Mouse (Mus musculus) liver, embryonic 14.5 days (tissue): ENCODE results near the gene Glp2r. TPM values are rescaled to one million over a fixed set of nuclear protein-coding genes. Genes with fewer than 3 reads are reported as not detected.

ENCODE experiments used
- ATAC-seq: fragments of 200-750 bp; cut with Nextera tagmentation; 2 replicates; pipeline ENCODE4 v1.8.0; 2017; ENCODE audit warnings: moderate number of reproducible peaks, mild to moderate bottlenecking, moderate library complexity; ENCODE audit not compliant: insufficient read depth
- DNase-seq, 3 experiments: peaks; one replicate each; pipeline ENCODE4 v3.0.0-alpha.2; 2012 to 2013; ENCODE audit warnings: low read depth in 3 of 3, low spot score in 3 of 3
- H3K27ac ChIP-seq: fragments of 300-500 bp; sonication (generic); 2 replicates; pipeline ENCODE4 v1.5.1; 2014; ENCODE audit warnings: moderate library complexity, mild to moderate bottlenecking, control low read depth, inconsistent platforms
- H3K27me3 ChIP-seq: fragments of 300-500 bp; sonication (generic); 2 replicates; pipeline ENCODE4 v1.6.1; 2014; ENCODE audit warnings: mild to moderate bottlenecking, low read length, moderate library complexity; ENCODE audit not compliant: control insufficient read depth, insufficient read depth
- H3K36me3 ChIP-seq: fragments of 300-500 bp; sonication (generic); replicated peaks from 2 replicates; pipeline ENCODE4 v1.6.1; 2014; ENCODE audit warnings: low read depth; ENCODE audit not compliant: control insufficient read depth, insufficient read depth
- H3K4me1 ChIP-seq, 2 experiments: fragments of 200-500 bp in 1 of 2; fragments of 300-500 bp in 1 of 2; sonication (generic) in 1 of 2; replicated peaks; 2 replicates each; pipeline ENCODE4 v1.6.1; 2012 to 2014; ENCODE audit warnings: antibody characterized with exemption in 1 of 2, inconsistent platforms in 1 of 2, low read length in 1 of 2; ENCODE audit not compliant: control insufficient read depth in 2 of 2, insufficient read depth in 2 of 2
- H3K4me2 ChIP-seq: fragments of 300-500 bp; sonication (generic); 2 replicates; pipeline ENCODE4 v1.6.1; 2014; ENCODE audit warnings: low read depth, mild to moderate bottlenecking, control low read depth, moderate library complexity
- H3K4me3 ChIP-seq, 2 experiments: fragments of 200-500 bp in 1 of 2; fragments of 300-500 bp in 1 of 2; sonication (generic) in 1 of 2; 2 replicates each; pipeline ENCODE4 v1.5.1; 2012 to 2014; ENCODE audit warnings: low read depth in 2 of 2, low read length in 2 of 2, mild to moderate bottlenecking in 2 of 2, control low read depth in 1 of 2, inconsistent platforms in 1 of 2, moderate library complexity in 1 of 2; ENCODE audit not compliant: insufficient read depth in 1 of 2
- H3K9ac ChIP-seq: fragments of 300-500 bp; sonication (generic); replicated peaks from 2 replicates; pipeline ENCODE4 v1.6.1; 2014; ENCODE audit warnings: mild to moderate bottlenecking, control low read depth, moderate library complexity
- H3K9me3 ChIP-seq: fragments of 300-500 bp; sonication (generic); 2 replicates; pipeline ENCODE4 v1.6.1; 2016; ENCODE audit warnings: low read length, mixed read lengths; ENCODE audit not compliant: control insufficient read depth
- CTCF ChIP-seq: IDR thresholded peaks from 2 replicates; pipeline ENCODE4 v1.5.1; 2016; ENCODE audit warnings: antibody characterized with exemption, low read depth, control low read depth
- WGBS: fragments of 180-500 bp; shearing (Covaris S2); extraction: QIAGEN DNeasy Blood & Tissue Kit; methylation state at CpG from one replicate; pipeline ENCODE4 v1.1.7; 2014; ENCODE audit not compliant: insufficient replicate concordance; 5-methylcytosine and 5-hydroxymethylcytosine counted together
- polyA plus RNA-seq, 2 experiments: library from polyadenylated mRNA; depleted of rRNA in 1 of 2; stranded (reverse) in 1 of 2; unstranded in 1 of 2; fragments of >200 nt; fragmentation: Nextera tagmentation in 1 of 2; extraction: Ambion mirVana in 1 of 2; gene quantifications; 2 replicates each; pipeline versions ENCODE4 v1.2.1 to v1.2.3; 2012 to 2014

Glp2r gene
- polyA plus RNA-seq, 2 experiments, result 0.21 to 0.30 TPM

- WGBS, result 62% methylated on average over 9 of the region's 9 CpGs
- no peak overlapping the region for H3K4me3 ChIP-seq
- H3K4me2 ChIP-seq, result no peak overlapping the region
- no peak overlapping the region for H3K9ac ChIP-seq
- no peaks in the 10 kb centered on the region for H3K9me3 ChIP-seq
- ATAC-seq (no peak), DNase-seq (no peak)
- no peaks in the 10 kb centered on the region for H3K27me3 ChIP-seq
- no peaks in the 10 kb centered on the region for H3K4me1 ChIP-seq
- H3K27ac ChIP-seq, result no peak overlapping the region
- no peaks in the 10 kb centered on the region for H3K36me3 ChIP-seq
- no peak for TF ChIP-seq CTCF
These were observed 158.7 kb downstream of the Glp2r start for GRCm38 (mm10) chr11:67612158-67612839.

Other genes starting within 250 kb of the Glp2r start
- gene Rcvrn, start 75.8 kb downstream of the Glp2r start, polyA plus RNA-seq (2012; rRNA removed), result not detected in 2 replicates
- gene Rcvrn, start 75.8 kb downstream of the Glp2r start, polyA plus RNA-seq (2014; fragmentation: Nextera tagmentation; extraction: Ambion mirVana), result not detected in 2 replicates
- gene Gsg1l2, start 3.5 kb upstream of the Glp2r start, polyA plus RNA-seq (2012; rRNA removed), result not detected in 2 replicates
- not detected in 2 replicates for gene Gsg1l2, start 3.5 kb upstream of the Glp2r start, polyA plus RNA-seq (2014; fragmentation: Nextera tagmentation; extraction: Ambion mirVana)
- gene Dhrs7c, start 27.0 kb upstream of the Glp2r start, polyA plus RNA-seq (2012; rRNA removed), result not detected in 2 replicates
- gene Dhrs7c, start 27.0 kb upstream of the Glp2r start, polyA plus RNA-seq (2014; fragmentation: Nextera tagmentation; extraction: Ambion mirVana), result not detected in 2 replicates
- 0.05 and 0.06 TPM in 2 replicates for gene Usp43, start 151.0 kb upstream of the Glp2r start, polyA plus RNA-seq (2012; rRNA removed)
- 0.08 TPM in 1 of 2 replicates, not detected in the other for gene Usp43, start 151.0 kb upstream of the Glp2r start, polyA plus RNA-seq (2014; fragmentation: Nextera tagmentation; extraction: Ambion mirVana)
- 0.02 TPM in 1 of 2 replicates, not detected in the other for gene Cfap52, start 194.5 kb upstream of the Glp2r start, polyA plus RNA-seq (2012; rRNA removed)
- not detected in 2 replicates for gene Cfap52, start 194.5 kb upstream of the Glp2r start, polyA plus RNA-seq (2014; fragmentation: Nextera tagmentation; extraction: Ambion mirVana)
- gene Stx8, start 195.0 kb upstream of the Glp2r start, polyA plus RNA-seq (2012; rRNA removed), result 3.0 and 8.1 TPM in 2 replicates
- gene Stx8, start 195.0 kb upstream of the Glp2r start, polyA plus RNA-seq (2014; fragmentation: Nextera tagmentation; extraction: Ambion mirVana), result 22.0 and 24.5 TPM in 2 replicates